Comparison of ENCODE assay signal across 8 mouse cellular contexts in the genomic region with DNA sequence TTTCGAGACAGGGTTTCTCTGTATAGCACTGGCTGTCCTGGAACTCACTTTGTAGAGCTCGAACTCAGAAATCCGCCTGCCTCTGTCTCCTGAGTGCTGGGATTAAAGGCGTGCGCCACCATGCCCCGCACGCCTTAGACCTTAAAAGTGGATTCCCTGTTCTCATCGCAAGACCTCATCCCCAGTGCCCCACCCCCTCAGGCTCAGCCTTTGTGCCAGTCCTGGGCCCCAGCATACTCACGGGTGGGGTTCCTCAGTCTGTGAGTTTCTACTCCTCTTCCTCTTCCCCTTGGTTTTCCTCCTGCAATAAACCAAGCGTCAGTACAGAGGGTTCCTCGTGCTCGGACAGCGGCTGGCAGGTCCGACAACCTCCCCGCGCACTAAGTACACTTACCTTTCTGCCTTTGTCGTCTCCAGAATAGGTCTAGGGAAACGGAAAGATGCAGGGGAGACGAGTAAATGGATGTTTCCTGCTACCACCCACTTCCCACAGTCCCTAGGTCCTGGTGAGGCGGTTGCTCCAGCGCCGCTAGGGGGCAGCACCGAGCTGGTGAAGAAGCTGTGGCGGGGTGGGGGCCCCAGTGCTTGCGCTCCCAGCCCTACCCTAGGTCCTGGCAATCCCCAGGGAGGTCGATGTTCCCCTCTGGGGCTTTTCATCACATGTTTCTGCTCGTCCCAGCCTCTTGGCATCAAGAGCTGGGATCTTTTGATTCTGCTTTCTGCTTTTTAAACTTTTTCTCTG. TPM values are rescaled to one million over a fixed set of nuclear protein-coding genes. Genes with fewer than 3 reads are reported as not detected.
DNase-seq lines count a peak whose midpoint lies in the region; ATAC-seq and TF ChIP-seq lines count a peak whose summit lies in the region.

No protein-coding gene starts in this region.

- 0 out of 2 replicates have a peak, but pooled peaks have one; percentile 32 for TF ChIP-seq EP300 in heart, adult 2 months (IDR thresholded peaks at IDR 0.05; ENCODE audit: insufficient read depth, low read depth, low read length)

- H3K79me2 ChIP-seq in heart, adult 2 months (replicated peaks; ENCODE audit: control insufficient read depth, insufficient read depth, low read length) = no peaks in the 10 kb centered on the region

- TF ChIP-seq CTCF in heart, adult 2 months (IDR thresholded peaks at IDR 0.05) = peak; percentile 99

- no peaks in the 10 kb centered on the region for H3K9me3 ChIP-seq in embryonic facial prominence, embryonic 11.5 days (replicated peaks; ENCODE audit: control insufficient read depth, low read length)
- H3K9me3 ChIP-seq in limb, embryonic 10.5 days (replicated peaks) = no peaks in the 10 kb centered on the region
- H3K9me3 ChIP-seq in midbrain, embryonic 12.5 days = no peaks in the 10 kb centered on the region

- H3K4me3 ChIP-seq in embryonic facial prominence, embryonic 11.5 days (ENCODE audit: low read depth, low read length) = no peak overlapping the region
- H3K4me3 ChIP-seq in heart, adult 2 months = no peak overlapping the region
- peak overlapping the region; percentile 22 for H3K4me3 ChIP-seq in limb, embryonic 10.5 days
- H3K4me3 ChIP-seq in midbrain, embryonic 12.5 days = peak overlapping the region; percentile 20; the same call in 1 of the 2 replicates

- H3K36me3 ChIP-seq in embryonic facial prominence, embryonic 11.5 days (replicated peaks; ENCODE audit: control insufficient read depth, insufficient read depth, low read depth, low read length) = no peaks in the 10 kb centered on the region
- no peaks in the 10 kb centered on the region for H3K36me3 ChIP-seq in heart, adult 2 months (ENCODE audit: control insufficient read depth, insufficient read depth, low read length)
- H3K36me3 ChIP-seq in limb, embryonic 10.5 days = peaks cover 12% of the 10 kb centered on the region; the same call in 1 of the 2 replicates
- no peaks in the 10 kb centered on the region for H3K36me3 ChIP-seq in midbrain, embryonic 12.5 days

- H3K9ac ChIP-seq in embryonic facial prominence, embryonic 11.5 days (replicated peaks; ENCODE audit: low read length) = no peak overlapping the region
- H3K9ac ChIP-seq in heart, adult 2 months (ENCODE audit: low read depth, low read length) = no peak overlapping the region
- H3K9ac ChIP-seq in midbrain, embryonic 12.5 days (replicated peaks) = no peak overlapping the region; the same call in 1 of the 2 replicates

- intact Hi-C loops in heart, adult 2 months (cut with DNase I) = loop anchor here (1.0 to 5.0 kb wide), 5 partner anchors 26 to 136 kb away; partner anchors contain the start of genes Acyp1, Eif2b2 and Zc2hc1c

- TF ChIP-seq POLR2A in heart, adult 2 months (IDR thresholded peaks at IDR 0.05; ENCODE audit: insufficient read depth, low read depth, low read length) = no peak

- ATAC-seq in embryonic facial prominence, embryonic 11.5 days (replicated peaks; ENCODE audit: insufficient number of reproducible peaks, low FRiP score, low TSS enrichment, low read depth) = no peak; the same call in 1 of the 2 replicates
- ATAC-seq in midbrain, embryonic 12.5 days (ENCODE audit: low FRiP score, low read depth) = peak; percentile 68

- no peak overlapping the region for H3K27ac ChIP-seq in embryonic facial prominence, embryonic 11.5 days (replicated peaks; ENCODE audit: low read depth, low read length)
- H3K27ac ChIP-seq in heart, adult 2 months = peak overlapping the region; percentile 42
- peak overlapping the region; percentile 37 for H3K27ac ChIP-seq in limb, embryonic 10.5 days
- H3K27ac ChIP-seq in midbrain, embryonic 12.5 days (replicated peaks) = no peak overlapping the region

- H3K4me1 ChIP-seq in embryonic facial prominence, embryonic 11.5 days (ENCODE audit: control insufficient read depth, insufficient read depth, low read length) = no peaks in the 10 kb centered on the region
- peaks cover 8% of the 10 kb centered on the region for H3K4me1 ChIP-seq in heart, adult 2 months (ENCODE audit: control insufficient read depth, insufficient read depth, low read length)
- H3K4me1 ChIP-seq in limb, embryonic 10.5 days = peaks cover 31% of the 10 kb centered on the region
- 0 out of 2 replicates have a peak, but pooled peaks cover 6% of the 10 kb centered on the region for H3K4me1 ChIP-seq in midbrain, embryonic 12.5 days

- no peaks in the 10 kb centered on the region for H3K27me3 ChIP-seq in embryonic facial prominence, embryonic 11.5 days (ENCODE audit: control insufficient read depth, insufficient read depth, low read length)
- no peaks in the 10 kb centered on the region for H3K27me3 ChIP-seq in heart, adult 2 months (ENCODE audit: control insufficient read depth, insufficient read depth, low read length)
- peaks cover 40% of the 10 kb centered on the region for H3K27me3 ChIP-seq in limb, embryonic 10.5 days (ENCODE audit: low read depth, poor library complexity, severe bottlenecking)
- H3K27me3 ChIP-seq in midbrain, embryonic 12.5 days = peaks cover 7% of the 10 kb centered on the region

- DNase-seq in 3134 (ENCODE audit: extremely low read depth, insufficient read length, low spot score) = peak; percentile 75
- peak; percentile 93 for DNase-seq in adrenal gland, postnatal 14 days
- peak; percentile 89 for DNase-seq in embryonic facial prominence, embryonic 11.5 days (ENCODE audit: low spot score)
- DNase-seq in heart, adult 2 months = peak; percentile 85 to 92
- peak; percentile 79 for DNase-seq in kidney, adult 18-20 months
- DNase-seq in limb, embryonic 10.5 days (ENCODE audit: low spot score) = peak; percentile 94
- peak; percentile 60 for DNase-seq in spleen, adult 12 weeks (ENCODE audit: low spot score)

- no peak overlapping the region for H3K4me2 ChIP-seq in embryonic facial prominence, embryonic 11.5 days (ENCODE audit: low read depth, low read length)
- peak overlapping the region; percentile 38 for H3K4me2 ChIP-seq in midbrain, embryonic 12.5 days (replicated peaks)

- 24% methylated on average over 27 of the region's 27 CpGs for WGBS in embryonic facial prominence, embryonic 11.5 days
- WGBS in heart, adult 2 months = 31% methylated on average over 27 of the region's 27 CpGs
- 30% methylated on average over 27 of the region's 27 CpGs for WGBS in limb, embryonic 10.5 days
- 24% methylated on average over 27 of the region's 27 CpGs for whole genome bisulfite sequencing in midbrain, embryonic 12.5 days

RNA-seq across cellular contexts. Expression of gene Pgf, which starts 8.3 kb away (rescaled TPM):
- total RNA-seq in adrenal gland, postnatal 14 days (2021) = 0.85 and 1.2 TPM in 2 replicates
- 13.4 and 14.5 TPM in 2 replicates for polyA plus RNA-seq in embryonic facial prominence, embryonic 11.5 days (2014; fragmentation: Nextera tagmentation; extraction: Ambion mirVana)
- 1 to 10 TPM; 5.4 to 5.7 TPM for total RNA-seq in heart, adult 2 months (2021)
- 4.3 and 4.6 TPM in 2 replicates for polyA plus RNA-seq in heart, adult 2 months (2012; rRNA removed)
- 6.9 and 9.6 TPM in 2 replicates for polyA plus RNA-seq in limb, embryonic 10.5 days (2016; fragmentation: Nextera tagmentation; extraction: Ambion mirVana)
- 5.7 and 6.2 TPM in 2 replicates for polyA plus RNA-seq in midbrain, embryonic 12.5 days (2016; fragmentation: Nextera tagmentation; extraction: Ambion mirVana)

RNA-seq across cellular contexts. Expression of gene Rps6kl1, which starts 18.2 kb away (rescaled TPM):
- total RNA-seq in adrenal gland, postnatal 14 days (2021) = 1.7 and 2.2 TPM in 2 replicates
- polyA plus RNA-seq in embryonic facial prominence, embryonic 11.5 days (2014; fragmentation: Nextera tagmentation; extraction: Ambion mirVana) = 1.3 and 1.6 TPM in 2 replicates
- 1 to 10 TPM; 2.3 to 2.4 TPM for total RNA-seq in heart, adult 2 months (2021)
- polyA plus RNA-seq in heart, adult 2 months (2012; rRNA removed) = 3.4 and 5.1 TPM in 2 replicates
- polyA plus RNA-seq in limb, embryonic 10.5 days (2016; fragmentation: Nextera tagmentation; extraction: Ambion mirVana) = 0.39 and 0.45 TPM in 2 replicates
- polyA plus RNA-seq in midbrain, embryonic 12.5 days (2016; fragmentation: Nextera tagmentation; extraction: Ambion mirVana) = 5.4 and 6.1 TPM in 2 replicates

RNA-seq across cellular contexts. Expression of gene Eif2b2, which starts 50.0 kb away (rescaled TPM):
- total RNA-seq in adrenal gland, postnatal 14 days (2021) = 69.7 and 79.3 TPM in 2 replicates
- 89.6 and 90.0 TPM in 2 replicates for polyA plus RNA-seq in embryonic facial prominence, embryonic 11.5 days (2014; fragmentation: Nextera tagmentation; extraction: Ambion mirVana)
- 10 to 100 TPM; 40.3 to 45.8 TPM for total RNA-seq in heart, adult 2 months (2021)
- polyA plus RNA-seq in heart, adult 2 months (2012; rRNA removed) = 60.2 and 63.1 TPM in 2 replicates
- polyA plus RNA-seq in limb, embryonic 10.5 days (2016; fragmentation: Nextera tagmentation; extraction: Ambion mirVana) = 126 and 133 TPM in 2 replicates
- polyA plus RNA-seq in midbrain, embryonic 12.5 days (2016; fragmentation: Nextera tagmentation; extraction: Ambion mirVana) = 85.7 and 86.6 TPM in 2 replicates

RNA-seq across cellular contexts. Expression of gene Dlst, which starts 58.7 kb away (rescaled TPM):
- total RNA-seq in adrenal gland, postnatal 14 days (2021) = 692 and 702 TPM in 2 replicates
- 91.2 and 102 TPM in 2 replicates for polyA plus RNA-seq in embryonic facial prominence, embryonic 11.5 days (2014; fragmentation: Nextera tagmentation; extraction: Ambion mirVana)
- total RNA-seq in heart, adult 2 months (2021) = 100 to 1,000 TPM; 668 to 715 TPM
- 423 and 709 TPM in 2 replicates for polyA plus RNA-seq in heart, adult 2 months (2012; rRNA removed)
- polyA plus RNA-seq in limb, embryonic 10.5 days (2016; fragmentation: Nextera tagmentation; extraction: Ambion mirVana) = 116 and 123 TPM in 2 replicates
- polyA plus RNA-seq in midbrain, embryonic 12.5 days (2016; fragmentation: Nextera tagmentation; extraction: Ambion mirVana) = 101 and 107 TPM in 2 replicates

RNA-seq across cellular contexts. Expression of gene Prox2, which starts 58.7 kb away (rescaled TPM):
- 4.7 and 6.7 TPM in 2 replicates for total RNA-seq in adrenal gland, postnatal 14 days (2021)
- 2.9 TPM in 2 replicates for polyA plus RNA-seq in embryonic facial prominence, embryonic 11.5 days (2014; fragmentation: Nextera tagmentation; extraction: Ambion mirVana)
- 1 to 10 TPM; 1.2 to 1.5 TPM for total RNA-seq in heart, adult 2 months (2021)
- polyA plus RNA-seq in heart, adult 2 months (2012; rRNA removed) = 1.1 and 1.7 TPM in 2 replicates
- 2.4 and 2.7 TPM in 2 replicates for polyA plus RNA-seq in limb, embryonic 10.5 days (2016; fragmentation: Nextera tagmentation; extraction: Ambion mirVana)
- 2.5 and 3.7 TPM in 2 replicates for polyA plus RNA-seq in midbrain, embryonic 12.5 days (2016; fragmentation: Nextera tagmentation; extraction: Ambion mirVana)

Comparison
In these comparisons a context has a peak if more than half of its experiments do, and no peak if none do; other contexts are left out.
1. H3K27ac ChIP-seq: peak in heart, adult 2 months (single experiment) and limb, embryonic 10.5 days (single experiment); none in embryonic facial prominence, embryonic 11.5 days (single experiment) and midbrain, embryonic 12.5 days (single experiment).
2. H3K4me3 ChIP-seq: peak in limb, embryonic 10.5 days (single experiment) and midbrain, embryonic 12.5 days (single experiment); none in embryonic facial prominence, embryonic 11.5 days (single experiment) and heart, adult 2 months (single experiment).
3. Peak in every context shown above with its lines, with median percentiles within 50 percentile points of each other: DNase-seq.